Mouse (Mus musculus) forebrain, embryonic 14.5 days (tissue): Measurements from ENCODE around the gene Shf. TPM values are rescaled to one million over a fixed set of nuclear protein-coding genes. Genes with fewer than 3 reads are reported as not detected.

ENCODE experiments used
- ATAC-seq: fragments of 200-750 bp; cut with Nextera tagmentation; 2 replicates; pipeline ENCODE4 v1.8.0; 2017; ENCODE audit warnings: mild to moderate bottlenecking, moderate library complexity
- DNase-seq: peaks from one replicate; pipeline ENCODE4 v3.0.0-alpha.2; 2015; ENCODE audit warnings: low spot score
- H3K27ac ChIP-seq: fragments of 300-500 bp; sonication (generic); 2 replicates; pipeline ENCODE4 v1.5.1; 2014; ENCODE audit warnings: low read depth, mild to moderate bottlenecking, control low read depth, low read length, moderate library complexity
- H3K27me3 ChIP-seq: fragments of 300-500 bp; sonication (generic); replicated peaks from 2 replicates; pipeline ENCODE4 v1.6.1; 2014; ENCODE audit warnings: low read length, control low read depth, mixed read lengths; ENCODE audit not compliant: control insufficient read depth, insufficient read depth
- H3K36me3 ChIP-seq: fragments of 300-500 bp; sonication (generic); 2 replicates; pipeline ENCODE4 v1.6.1; 2014; ENCODE audit warnings: low read length, control low read depth; ENCODE audit not compliant: control insufficient read depth, insufficient read depth
- H3K4me1 ChIP-seq: fragments of 300-500 bp; sonication (generic); 2 replicates; pipeline ENCODE4 v1.6.1; 2014; ENCODE audit warnings: antibody characterized with exemption, low read length, control low read depth; ENCODE audit not compliant: control insufficient read depth, insufficient read depth
- H3K4me2 ChIP-seq: fragments of 300-500 bp; sonication (generic); 2 replicates; pipeline ENCODE4 v1.6.1; 2014; ENCODE audit warnings: mild to moderate bottlenecking, control low read depth, low read length
- H3K4me3 ChIP-seq: fragments of 300-500 bp; sonication (generic); 2 replicates; pipeline ENCODE4 v1.5.1; 2014; ENCODE audit warnings: low read depth, low read length, control low read depth
- H3K9ac ChIP-seq: fragments of 300-500 bp; sonication (generic); 2 replicates; pipeline ENCODE4 v1.6.1; 2014; ENCODE audit warnings: mild to moderate bottlenecking, low read length, control low read depth, moderate library complexity
- H3K9me3 ChIP-seq: fragments of 300-500 bp; sonication (generic); replicated peaks from 2 replicates; pipeline ENCODE4 v1.6.1; 2016; ENCODE audit warnings: low read length, control low read depth, mixed read lengths; ENCODE audit not compliant: control insufficient read depth
- WGBS: fragments of 180-500 bp; shearing (Covaris S2); extraction: QIAGEN DNeasy Blood & Tissue Kit; methylation state at CpG from one replicate; pipeline ENCODE4 v1.1.7; 2014; 5-methylcytosine and 5-hydroxymethylcytosine counted together
- polyA plus RNA-seq: library from polyadenylated mRNA; unstranded; fragments of >200 nt; fragmentation: Nextera tagmentation; extraction: Ambion mirVana; gene quantifications from 2 replicates; pipeline ENCODE4 v1.2.1, GENCODE M21; 2014

Shf gene
- polyA plus RNA-seq, 1 experiment from 2014 or later, result 12.4 TPM

- peaks cover 8% of the 10 kb centered on the region for H3K27me3 ChIP-seq
- peak; percentile 59 for DNase-seq
- no peak for ATAC-seq
- no peaks in the 10 kb centered on the region for H3K9me3 ChIP-seq
- peaks cover 25% of the 10 kb centered on the region for H3K4me1 ChIP-seq
- WGBS, result 49% methylated on average over 3 of the region's 3 CpGs
- peaks cover 9% of the 10 kb centered on the region; the same call in 1 of the 2 replicates for H3K36me3 ChIP-seq
- 0 out of 2 replicates have a peak overlapping the region, but pooled peaks have one; percentile 8 for H3K9ac ChIP-seq
- H3K4me2 ChIP-seq, result peak overlapping the region; percentile 88
- H3K4me3 ChIP-seq, result no peak overlapping the region
- peak overlapping the region; percentile 44; the same call in 1 of the 2 replicates for H3K27ac ChIP-seq
These were observed 2.9 kb downstream of the Shf start for GRCm38 (mm10) chr2:122366039-122366438.

DNA sequence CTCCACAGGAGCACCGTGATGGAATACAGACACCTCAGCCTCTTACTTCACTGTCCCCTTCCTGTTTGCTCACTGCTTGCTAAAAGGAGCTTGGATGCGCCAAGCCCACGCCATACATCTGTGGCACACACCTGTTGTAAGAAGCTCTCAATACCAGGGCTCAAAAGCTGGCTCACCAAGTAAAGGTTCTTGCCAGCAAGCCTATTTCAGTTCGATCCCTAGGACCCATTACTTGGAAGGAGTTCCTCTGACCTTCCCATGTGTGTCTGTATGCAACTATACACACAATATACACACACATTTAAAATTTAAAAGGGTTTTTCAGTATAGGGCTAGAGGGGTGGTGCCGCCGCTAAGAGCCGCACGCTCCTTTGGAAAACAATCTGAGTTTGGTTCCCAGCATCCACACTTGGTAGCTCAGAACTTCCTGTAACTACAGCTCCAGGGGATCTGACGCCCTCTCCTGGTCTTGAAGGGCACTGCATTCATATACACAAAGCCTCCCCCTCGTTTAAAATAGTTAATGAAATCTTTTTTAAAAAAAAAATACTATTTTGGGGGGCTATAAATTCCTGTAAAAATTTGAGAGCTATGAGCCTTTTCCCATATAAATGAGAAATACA is 3.6 kb downstream of the Shf start:
- ATAC-seq (no peak), DNase-seq (no peak)
- no peak overlapping the region for H3K4me2 ChIP-seq
- 84% methylated on average over 10 of the region's 10 CpGs for WGBS
- H3K27me3 ChIP-seq, result peaks cover 3% of the 10 kb centered on the region
- H3K9ac ChIP-seq, result no peak overlapping the region
- H3K4me1 ChIP-seq, result peaks cover 25% of the 10 kb centered on the region
- H3K9me3 ChIP-seq, result no peaks in the 10 kb centered on the region
- peaks cover 9% of the 10 kb centered on the region; the same call in 1 of the 2 replicates for H3K36me3 ChIP-seq
- no peak overlapping the region for H3K4me3 ChIP-seq
- no peak overlapping the region for H3K27ac ChIP-seq

DNA sequence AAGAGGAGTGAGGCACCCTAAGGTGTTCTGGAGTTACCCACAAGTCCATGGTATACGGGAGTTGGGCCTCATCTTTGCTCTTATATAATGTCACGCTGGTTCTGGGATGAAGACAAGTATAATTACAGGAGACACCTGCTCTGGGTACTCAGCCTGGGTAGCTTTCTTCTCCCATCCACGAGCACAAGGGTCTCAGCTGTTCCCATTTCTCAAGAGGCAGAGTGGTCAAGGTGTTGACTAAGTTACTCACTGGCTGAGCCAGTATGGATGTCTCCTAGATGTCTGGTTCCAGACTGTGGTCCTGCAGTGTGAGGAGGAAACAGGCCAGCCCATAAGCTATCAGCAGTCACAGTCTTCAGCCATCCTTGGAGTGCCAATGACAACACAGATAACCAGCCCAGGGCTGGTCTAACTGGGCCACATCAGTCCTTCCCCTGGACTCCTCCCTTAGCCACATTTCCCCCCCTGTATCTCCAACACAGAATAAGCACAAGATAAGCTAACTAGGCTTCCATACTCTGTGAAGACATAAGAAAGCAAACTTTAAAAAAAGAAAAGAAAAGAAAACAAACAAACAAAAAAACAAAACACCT is 4.5 kb downstream of the Shf start:
- Histone ChIP-seq H3K4me1 (peaks cover 23% of the 10 kb centered on the region), H3K36me3 (peaks cover 11% of the 10 kb centered on the region; the same call in 1 of the 2 replicates), H3K27me3 (no peaks in the 10 kb centered on the region), H3K27ac (no peak overlapping the region), H3K4me3 (no peak overlapping the region), H3K9me3 (no peaks in the 10 kb centered on the region), H3K4me2 (no peak overlapping the region), H3K9ac (no peak overlapping the region)
- ATAC-seq (no peak), DNase-seq (no peak)
- 89% methylated on average over 3 of the region's 3 CpGs for WGBS

DNA sequence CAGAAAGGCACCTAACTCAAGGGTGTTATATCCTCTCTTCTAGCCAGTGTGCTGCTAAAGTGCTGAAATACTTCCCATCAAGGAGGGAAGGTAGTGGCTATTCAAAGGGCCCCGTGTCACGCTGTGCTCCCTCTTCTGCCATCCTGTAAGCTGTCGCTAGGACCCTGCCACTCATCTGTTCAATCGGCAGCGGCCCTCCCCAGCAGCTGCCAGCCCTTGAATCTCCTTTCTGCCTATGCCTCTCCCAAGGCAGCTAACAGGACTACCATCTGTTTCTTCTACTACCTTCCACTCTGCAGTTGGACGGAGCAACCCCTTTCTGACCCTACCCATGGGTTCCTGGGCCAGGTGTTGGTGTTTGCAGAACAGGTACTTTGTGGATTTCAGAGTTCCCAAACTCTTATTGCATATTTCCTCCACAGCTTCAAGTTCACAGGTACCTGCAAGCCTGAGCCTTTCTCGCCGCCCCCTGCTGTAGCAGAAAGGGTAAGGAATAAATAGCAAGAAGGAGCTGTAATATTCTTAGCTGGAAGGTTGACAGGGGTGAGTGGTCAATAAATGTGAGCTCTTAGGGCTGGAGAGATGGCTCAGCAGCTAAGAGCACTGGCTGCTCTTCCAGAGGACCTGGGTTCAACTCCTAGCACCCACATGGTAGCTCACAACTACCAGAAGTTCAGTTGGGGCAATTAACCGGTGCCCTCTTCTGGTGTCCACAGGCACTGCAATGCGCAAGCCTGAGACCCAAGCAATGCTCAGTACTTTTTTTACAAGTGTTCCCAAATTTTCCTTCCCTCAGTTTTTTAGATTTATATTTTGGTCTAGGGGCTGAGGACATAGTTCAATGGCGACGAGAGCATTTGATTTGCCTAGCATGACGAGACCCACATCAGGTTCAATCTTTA is 6.1 kb downstream of the Shf start:
- Histone ChIP-seq H3K4me3 (no peak overlapping the region), H3K4me1 (peaks cover 19% of the 10 kb centered on the region), H3K4me2 (no peak overlapping the region), H3K9me3 (no peaks in the 10 kb centered on the region), H3K27me3 (no peaks in the 10 kb centered on the region), H3K36me3 (peaks cover 20% of the 10 kb centered on the region), H3K9ac (no peak overlapping the region), H3K27ac (no peak overlapping the region)
- WGBS, result 78% methylated on average over 13 of the region's 13 CpGs
- ATAC-seq (no peak), DNase-seq (no peak)

GRCm38 (mm10) chr2:122361868-122362621 is 6.9 kb downstream of the Shf start:
- peaks cover 11% of the 10 kb centered on the region for H3K4me1 ChIP-seq
- 62% methylated on average over 10 of the region's 10 CpGs for WGBS
- no peak for DNase-seq
- H3K27me3 ChIP-seq, result no peaks in the 10 kb centered on the region
- H3K4me3 ChIP-seq, result no peak overlapping the region
- H3K9ac ChIP-seq, result no peak overlapping the region
- ATAC-seq, result no peak
- no peak overlapping the region for H3K27ac ChIP-seq
- no peak overlapping the region for H3K4me2 ChIP-seq
- H3K9me3 ChIP-seq, result no peaks in the 10 kb centered on the region
- H3K36me3 ChIP-seq, result peaks cover 22% of the 10 kb centered on the region

- 90% methylated on average over 6 of the region's 6 CpGs for WGBS
These were observed 7.8 kb downstream of the Shf start for GRCm38 (mm10) chr2:122361181-122361580.

DNA sequence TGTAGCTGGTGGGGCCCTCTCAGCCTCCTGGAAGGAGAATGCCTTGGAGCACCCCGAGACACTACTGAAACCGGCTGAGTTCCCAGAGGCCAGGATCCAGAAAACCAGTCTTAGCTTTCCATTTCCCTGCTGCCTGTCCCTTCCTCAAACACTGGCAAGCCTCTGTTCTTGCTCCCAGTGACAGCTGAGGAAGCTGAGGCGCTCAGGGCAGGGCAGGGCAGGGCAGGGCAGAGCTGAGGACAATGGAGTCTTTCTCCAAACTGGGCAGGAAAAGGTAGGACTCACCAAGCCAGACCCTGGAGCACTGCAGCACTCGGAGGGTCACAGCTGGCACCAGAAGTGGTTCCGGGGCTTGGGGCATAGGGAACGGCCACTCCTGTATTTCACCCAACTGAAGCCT is 8.7 kb downstream of the Shf start:
- DNase-seq, result no peak
- WGBS, result 90% methylated on average over 6 of the region's 6 CpGs
- Histone ChIP-seq H3K36me3 (peaks cover 40% of the 10 kb centered on the region), H3K4me1 (no peaks in the 10 kb centered on the region), H3K27me3 (no peaks in the 10 kb centered on the region), H3K9ac (no peak overlapping the region), H3K27ac (no peak overlapping the region), H3K4me2 (no peak overlapping the region), H3K4me3 (no peak overlapping the region), H3K9me3 (no peaks in the 10 kb centered on the region)
- no peak for ATAC-seq

More at GRCm38 (mm10) chr2:122361181-122361580, 7.8 kb downstream of the Shf start:
- peaks cover 3% of the 10 kb centered on the region for H3K4me1 ChIP-seq
- ATAC-seq, result no peak
- no peaks in the 10 kb centered on the region for H3K9me3 ChIP-seq
- no peak overlapping the region for H3K27ac ChIP-seq
- no peaks in the 10 kb centered on the region for H3K27me3 ChIP-seq
- no peak overlapping the region for H3K4me3 ChIP-seq
- H3K9ac ChIP-seq, result no peak overlapping the region
- no peak overlapping the region for H3K4me2 ChIP-seq
- peaks cover 31% of the 10 kb centered on the region for H3K36me3 ChIP-seq
- DNase-seq, result no peak

DNA sequence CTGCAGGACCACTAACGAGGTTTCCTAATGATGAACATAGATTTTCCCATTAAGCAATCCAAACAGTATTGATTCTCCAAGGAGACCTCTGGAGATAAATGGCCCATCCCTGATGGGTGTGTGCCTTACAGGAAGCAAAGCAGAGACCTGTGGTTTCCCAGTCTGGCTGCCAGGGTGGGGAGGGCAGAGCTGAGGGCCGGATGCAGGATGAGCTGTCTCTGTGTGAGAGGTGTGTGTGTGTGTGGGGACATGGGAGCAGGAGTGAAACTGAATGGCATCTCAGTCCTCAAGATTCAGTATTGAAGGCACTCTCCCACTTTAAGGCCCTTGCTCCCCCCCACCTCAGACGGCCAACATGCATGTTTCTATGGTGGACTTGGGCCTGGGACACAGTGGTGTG is 12.8 kb downstream of the Shf start:
- DNase-seq, result no peak
- no peak overlapping the region for H3K4me2 ChIP-seq
- H3K27ac ChIP-seq, result no peak overlapping the region
- no peaks in the 10 kb centered on the region for H3K27me3 ChIP-seq
- ATAC-seq, result no peak
- WGBS, result 73% methylated on average over 3 of the region's 3 CpGs
- peaks cover 22% of the 10 kb centered on the region for H3K4me1 ChIP-seq
- no peak overlapping the region for H3K4me3 ChIP-seq
- no peak overlapping the region for H3K9ac ChIP-seq
- H3K36me3 ChIP-seq, result peaks cover 41% of the 10 kb centered on the region
- H3K9me3 ChIP-seq, result no peaks in the 10 kb centered on the region
